Mouse (Mus musculus) CD4-positive, CD25-positive, alpha-beta regulatory T cell, adult 2 months (primary cell): ENCODE data around the gene Kcnj1.

Source experiments
- DNase-seq: peaks from one replicate; pipeline ENCODE4 v3.0.0-alpha.2; 2012; ENCODE audit warnings: low read depth, low spot score

Kcnj1 gene

DNA sequence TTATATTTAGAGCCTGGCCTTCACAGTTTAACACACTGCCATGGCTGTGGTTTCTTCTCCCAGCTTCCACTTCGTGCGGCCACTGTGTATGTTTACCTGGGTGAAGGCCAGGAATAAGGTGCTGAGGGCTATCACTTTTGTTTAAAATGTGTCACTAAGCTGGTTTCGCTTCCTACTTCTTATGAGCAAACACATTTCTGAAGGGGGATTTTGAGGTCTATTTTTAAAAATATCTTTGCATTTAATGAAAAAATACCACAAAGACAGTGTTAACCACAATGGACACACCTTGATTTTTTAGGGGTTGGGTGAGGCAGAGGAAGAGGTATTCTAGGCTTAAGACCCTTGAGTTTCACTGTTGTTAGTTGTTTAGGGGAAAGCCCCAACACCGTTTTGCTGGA is 22.5 kb downstream of the Kcnj1 start:
- DNase-seq: no peak

DNA sequence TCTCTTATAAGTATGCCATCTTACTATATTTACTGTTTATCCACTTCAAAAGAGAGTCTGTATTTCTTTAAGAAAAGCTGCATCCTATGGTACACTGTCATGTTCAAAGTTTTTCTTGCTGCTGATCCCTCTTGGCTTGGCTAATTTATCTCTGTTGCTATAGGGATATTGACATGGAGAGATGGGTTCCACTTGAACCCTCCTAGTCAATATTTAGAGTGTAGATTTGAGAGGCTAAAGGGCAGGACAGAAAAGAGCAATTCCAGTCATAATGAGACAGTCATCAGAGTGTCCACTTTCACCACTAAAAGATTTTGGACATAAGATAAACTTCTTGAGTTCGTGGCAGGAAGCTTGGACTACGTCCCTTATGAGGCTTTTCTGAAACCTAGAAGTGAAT is 27.9 kb downstream of the Kcnj1 start:
- no peak for DNase-seq

GRCm38 (mm10) chr9:32400662-32401161 is 28.4 kb downstream of the Kcnj1 start:
- DNase-seq: no peak

- peak; percentile 82 for DNase-seq
These were observed 33.1 kb downstream of the Kcnj1 start for GRCm38 (mm10) chr9:32405191-32405925.

DNA sequence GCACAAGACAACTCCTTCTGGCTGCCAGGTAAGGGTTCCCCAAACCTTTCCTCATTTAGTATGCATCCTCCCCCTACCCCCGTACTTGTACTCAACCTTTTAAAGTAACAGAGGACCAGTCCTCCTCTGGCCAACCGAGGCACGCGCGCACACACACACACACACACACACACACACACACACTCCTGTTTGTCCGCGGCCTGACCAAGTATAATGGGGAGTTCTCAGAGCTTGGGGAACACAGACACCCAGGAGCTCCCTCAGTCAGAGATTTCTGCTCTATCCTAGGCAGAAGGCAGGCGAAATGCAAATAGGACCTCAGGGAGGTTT is 36.4 kb downstream of the Kcnj1 start:
- DNase-seq: no peak

DNA sequence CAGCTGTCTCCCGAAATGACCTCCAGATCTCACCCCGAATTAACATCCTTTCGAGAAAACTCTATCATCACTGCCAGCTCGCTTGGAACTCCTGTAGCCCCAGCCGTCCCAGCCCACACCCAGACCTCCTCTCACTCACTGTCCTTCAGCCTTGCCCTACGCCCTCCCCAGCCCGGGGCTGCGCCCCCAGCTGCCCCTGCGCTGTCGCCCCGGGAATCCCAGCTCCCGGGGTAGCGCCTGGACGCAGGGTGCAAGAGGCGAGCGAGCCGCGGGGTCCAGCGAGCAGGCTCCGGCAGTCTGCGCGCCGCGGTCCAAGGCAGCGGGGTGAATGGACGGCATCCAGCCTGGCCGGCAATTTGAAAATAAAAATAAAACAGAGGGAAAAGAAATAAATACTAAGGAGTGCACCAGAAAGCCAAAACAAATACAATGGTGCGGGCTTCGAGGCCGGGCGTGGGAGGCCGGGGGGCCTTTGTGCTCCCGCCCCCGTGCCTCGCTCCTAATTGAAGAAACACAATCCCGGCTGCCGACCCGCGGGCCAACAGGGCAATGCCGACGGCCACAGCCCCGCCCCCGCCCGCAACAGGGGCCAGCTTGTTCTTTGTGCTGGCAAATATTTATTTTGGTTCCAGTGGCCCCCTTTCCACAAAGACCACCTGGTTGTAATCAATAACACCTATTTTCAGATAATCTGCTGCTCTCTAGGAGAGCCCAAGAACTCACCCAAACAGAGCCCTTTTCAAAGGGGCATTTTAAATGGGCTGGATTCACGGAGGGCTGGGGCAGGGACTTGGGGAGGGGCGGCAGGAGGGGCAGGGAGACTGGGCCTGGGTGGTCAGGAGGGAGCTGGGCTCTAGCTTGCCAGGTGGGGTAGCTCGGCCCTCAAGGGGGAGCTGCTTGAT is 37.0 kb downstream of the Kcnj1 start:
- no peak for DNase-seq

GRCm38 (mm10) chr9:32410671-32411070 is 38.4 kb downstream of the Kcnj1 start:
- no peak for DNase-seq

- DNase-seq: no peak
These were observed 39.2 kb downstream of the Kcnj1 start for GRCm38 (mm10) chr9:32411507-32411906.

GRCm38 (mm10) chr9:32412836-32413580 is 40.7 kb downstream of the Kcnj1 start:
- DNase-seq: no peak

GRCm38 (mm10) chr9:32414956-32415355 is 42.7 kb downstream of the Kcnj1 start:
- DNase-seq: no peak

DNA sequence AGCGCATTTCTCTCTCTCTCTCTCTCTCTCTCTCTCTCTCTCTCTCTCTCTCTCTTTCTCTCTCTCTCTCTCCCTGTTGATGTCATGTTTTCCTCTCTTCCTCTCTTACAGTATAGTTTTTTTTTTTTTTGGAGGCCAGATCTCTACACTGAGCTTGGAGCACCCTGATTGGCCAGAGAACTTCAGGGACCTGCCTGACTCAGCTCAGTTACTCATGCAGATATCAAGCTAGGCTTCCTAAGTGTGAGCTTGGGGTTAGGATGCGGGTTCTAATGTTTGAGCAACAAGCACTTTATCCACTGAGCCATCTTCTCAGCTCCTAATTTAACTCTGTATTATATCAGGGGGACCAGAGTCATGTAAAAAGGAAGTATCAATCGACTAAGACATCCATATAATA is 43.7 kb downstream of the Kcnj1 start:
- no peak for DNase-seq

DNA sequence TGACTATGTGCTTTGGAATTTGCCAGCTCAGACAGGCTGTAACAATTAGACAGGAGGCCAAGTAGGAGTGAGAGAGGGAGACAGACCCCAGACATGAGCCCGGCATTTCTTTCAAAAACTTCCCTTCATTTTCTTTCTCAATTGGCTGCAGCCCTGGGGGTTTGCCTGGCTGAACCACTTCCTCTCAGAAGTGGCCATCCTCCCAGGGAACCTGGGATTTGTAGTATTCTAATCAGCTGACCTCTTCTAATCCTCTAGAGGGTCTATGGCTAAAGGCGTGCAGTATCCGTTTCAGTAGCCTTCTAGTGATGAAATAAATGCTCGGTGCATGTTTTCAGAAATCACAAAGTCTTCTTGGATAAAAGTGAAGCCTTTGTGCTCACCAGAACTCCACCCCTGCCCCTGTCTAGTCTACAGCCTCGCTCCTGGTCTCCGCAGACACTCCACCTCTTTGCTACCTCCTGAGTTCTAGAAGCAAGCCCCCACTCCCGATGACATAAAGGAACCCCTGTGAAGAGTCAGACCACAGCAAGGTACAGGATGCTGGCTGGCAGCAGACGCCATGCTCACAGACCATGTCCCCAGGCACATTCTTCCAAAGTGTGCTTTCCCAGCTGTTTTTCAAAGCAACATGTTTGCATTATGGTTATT is 45.3 kb downstream of the Kcnj1 start:
- no peak for DNase-seq

GRCm38 (mm10) chr9:32420711-32421110 is 48.4 kb downstream of the Kcnj1 start:
- DNase-seq: no peak

- no peak for DNase-seq
These were observed 53.0 kb downstream of the Kcnj1 start for GRCm38 (mm10) chr9:32425321-32425720.

- DNase-seq: no peak
These were observed 58.8 kb downstream of the Kcnj1 start for GRCm38 (mm10) chr9:32431061-32431460.

DNA sequence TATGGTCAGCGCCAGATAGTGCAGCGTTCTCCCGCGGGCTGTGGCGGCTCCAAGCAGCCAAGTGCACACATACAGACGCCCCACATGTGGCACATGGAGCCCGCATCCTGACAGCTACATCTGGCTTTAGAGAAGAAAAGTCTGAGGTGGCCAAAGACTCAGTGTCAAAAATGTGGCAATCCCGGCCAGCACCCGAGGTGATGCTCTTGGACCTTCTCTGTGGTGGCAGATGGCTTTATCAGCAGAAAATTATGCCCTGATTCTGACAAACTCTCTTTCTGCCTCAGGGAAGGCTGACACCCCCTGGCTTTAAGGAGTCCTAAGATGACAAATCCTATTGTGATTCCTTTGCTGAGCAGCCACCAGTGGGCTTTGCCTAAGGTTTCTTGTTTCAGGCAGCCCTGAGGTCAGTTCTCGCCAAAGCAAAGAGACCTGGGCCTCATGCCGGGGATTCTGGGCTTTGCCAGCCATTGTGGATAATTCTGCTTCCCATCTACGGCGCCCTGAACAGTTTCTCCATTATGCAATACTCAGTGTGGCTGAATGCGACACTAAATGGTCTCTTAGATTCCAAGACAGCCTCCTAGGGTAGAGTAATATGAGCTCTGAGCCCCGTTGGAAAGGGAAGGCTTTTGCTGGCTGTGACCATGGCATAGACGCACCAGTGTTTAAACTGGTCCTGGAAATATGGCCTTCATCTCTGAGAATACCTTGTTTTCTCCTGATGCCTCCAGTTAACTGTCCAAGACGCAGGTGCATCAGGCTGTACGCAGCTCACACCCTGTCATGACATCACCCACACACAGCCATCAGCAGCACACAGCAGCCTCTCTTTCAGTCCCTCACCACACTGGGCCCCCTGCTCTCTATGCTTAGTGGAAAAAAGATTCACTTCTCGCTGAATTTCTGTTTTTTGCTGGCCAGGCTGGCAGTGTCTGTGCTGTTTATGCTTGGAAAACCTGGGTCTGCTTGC is 62.2 kb downstream of the Kcnj1 start:
- DNase-seq: no peak

DNA sequence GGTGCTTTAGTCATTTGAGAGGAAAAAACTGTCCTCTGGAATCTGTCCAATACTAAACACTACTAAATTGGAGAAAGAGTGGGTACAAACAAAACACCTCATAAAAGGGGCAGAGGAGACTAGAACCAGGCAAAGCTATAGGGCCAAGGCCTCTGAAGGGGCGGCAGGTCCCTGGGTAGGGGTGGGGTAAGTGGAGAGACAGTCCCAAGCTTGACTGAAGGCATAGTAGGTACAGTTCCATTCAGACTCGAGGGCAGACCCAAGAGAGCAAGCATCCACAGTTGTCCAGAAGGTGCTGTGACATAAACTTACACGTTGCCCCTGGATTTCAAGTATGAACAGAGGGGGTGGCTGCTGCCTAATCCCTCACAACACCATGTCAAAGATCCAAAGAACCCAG is 70.8 kb downstream of the Kcnj1 start:
- DNase-seq: no peak

DNA sequence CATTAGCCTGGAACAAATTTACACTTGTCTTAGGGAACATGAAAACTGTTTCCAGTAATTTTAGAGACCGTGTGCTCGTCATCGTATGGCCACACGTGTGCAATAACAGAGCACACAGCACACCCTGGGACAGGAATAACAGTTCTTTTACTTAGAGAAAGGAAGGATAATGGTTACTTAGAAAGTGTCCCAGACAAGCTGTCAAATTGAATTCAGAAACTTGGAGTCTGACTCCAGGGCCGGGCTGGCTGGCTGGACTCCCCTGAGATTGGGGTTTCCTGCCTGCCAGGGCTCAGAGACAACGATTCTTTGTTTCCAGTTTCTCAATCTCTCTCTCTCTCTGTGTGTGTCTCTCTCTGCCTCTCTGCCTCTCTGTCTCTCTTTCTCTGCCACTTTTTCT is 71.5 kb downstream of the Kcnj1 start:
- DNase-seq: no peak

DNA sequence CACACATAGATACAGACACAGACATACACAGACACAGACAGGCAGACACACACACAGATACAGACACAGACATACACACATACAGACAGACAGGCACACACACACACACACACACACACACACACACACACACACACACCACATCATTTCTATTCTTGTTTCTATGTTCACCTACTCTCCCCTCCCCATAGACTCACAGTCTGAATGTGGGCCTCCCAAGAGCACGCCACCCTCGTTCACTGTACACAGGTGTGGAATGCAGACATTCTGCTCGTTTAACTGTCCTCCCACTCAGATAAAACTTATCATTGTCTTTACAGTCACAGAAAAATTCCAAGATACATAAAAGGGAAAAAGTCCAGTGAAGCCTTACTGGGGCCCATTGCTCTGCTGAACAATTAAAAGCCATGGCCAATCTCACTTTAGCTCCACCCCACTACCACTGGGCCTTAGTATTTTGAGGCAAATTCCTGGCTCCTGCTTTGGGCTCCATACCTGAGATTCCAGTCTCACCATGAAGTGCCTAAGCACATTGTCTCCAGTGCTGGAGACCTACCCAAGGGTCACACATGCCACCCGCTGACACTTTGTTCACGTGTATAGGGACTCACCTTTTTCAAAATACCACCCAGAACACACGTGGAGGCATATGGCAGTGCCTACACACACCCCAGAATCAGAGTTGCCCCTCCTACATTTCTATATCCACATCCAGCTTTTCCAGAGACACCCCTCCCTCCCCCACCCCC is 72.3 kb downstream of the Kcnj1 start:
- no peak for DNase-seq

DNA sequence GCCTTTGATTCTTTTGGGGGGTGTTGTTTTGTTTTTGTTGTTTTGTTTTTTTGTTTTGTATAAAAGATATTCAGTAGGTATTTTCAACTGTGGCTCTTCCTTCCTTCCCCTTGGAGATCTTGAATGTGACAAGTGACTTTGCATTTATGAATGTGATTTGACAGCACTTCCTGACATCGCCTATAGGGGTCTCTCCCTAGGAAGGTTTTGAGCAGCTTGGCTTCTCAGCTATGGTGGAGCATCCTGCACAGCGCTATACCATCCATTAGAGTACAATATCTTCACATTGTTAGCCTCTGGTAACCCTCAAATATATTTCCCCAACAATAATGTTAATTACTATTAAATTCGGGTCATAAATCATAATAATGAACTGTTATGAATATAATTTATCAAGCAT is 73.5 kb downstream of the Kcnj1 start:
- peak; percentile 73 for DNase-seq
